Mouse (Mus musculus) CD4-positive naive resting alpha-beta T cell, adult 57 days (primary cell): ENCODE measurements around the gene Usp2. TPM values are rescaled to one million over a fixed set of nuclear protein-coding genes. Genes with fewer than 3 reads are reported as not detected.

Experiments
- total RNA-seq: library from RNA; stranded (reverse); gene quantifications from one replicate; pipeline ENCODE4 v1.2.4, GENCODE M21; 2023

The Usp2 gene
- total RNA-seq: 86.6 TPM

GRCm38 (mm10) chr9:44066785-44067225, at the start of gene Usp2:
Gene Usp2 (plus strand): TSS chr9:44067021.

GRCm38 (mm10) chr9:44042836-44043707, 23.7 kb upstream of the Usp2 start, which contains the start of gene Thy1:
Gene Thy1 (plus strand): TSS chr9:44043384.

GRCm38 (mm10) chr9:44101490-44101889, 34.7 kb downstream of the Usp2 start, which contains the start of gene Mfrp:
Gene Mfrp (plus strand): TSS chr9:44101729.

GRCm38 (mm10) chr9:44107110-44107509, 40.3 kb downstream of the Usp2 start, which contains the start of gene C1qtnf5:
Gene C1qtnf5 (plus strand): TSS chr9:44107245.

GRCm38 (mm10) chr9:44113105-44113789, 46.4 kb downstream of the Usp2 start, which contains the start of the genes Gm49380 and Rnf26:
Gene Gm49380 (minus strand): TSS chr9:44113500.
Gene Rnf26 (minus strand): TSS chr9:44113517.

GRCm38 (mm10) chr9:44134101-44134850, 67.5 kb downstream of the Usp2 start, which contains the start of gene Mcam:
Gene Mcam (plus strand): TSS chr9:44134469.

Other genes with a start within 250 kb of the Usp2 start
- 673 TPM for gene Thy1, start 23.6 kb upstream of the Usp2 start, total RNA-seq
- gene Mfrp, start 34.7 kb downstream of the Usp2 start, total RNA-seq: 1.9 TPM
- gene C1qtnf5, start 40.2 kb downstream of the Usp2 start, total RNA-seq: not detected
- gene Gm49380, start 46.5 kb downstream of the Usp2 start, total RNA-seq: 0.89 TPM
- gene Rnf26, start 46.5 kb downstream of the Usp2 start, total RNA-seq: 21.7 TPM
- gene Mcam, start 67.4 kb downstream of the Usp2 start, total RNA-seq: 3.5 TPM
- gene Cbl, start 167.0 kb downstream of the Usp2 start, total RNA-seq: 176 TPM
- not detected for gene Ccdc153, start 173.7 kb downstream of the Usp2 start, total RNA-seq
- gene Pdzd3, start 184.4 kb downstream of the Usp2 start, total RNA-seq: not detected
- gene Nlrx1, start 201.6 kb downstream of the Usp2 start, total RNA-seq: 5.8 TPM
- gene Abcg4, start 221.6 kb downstream of the Usp2 start, total RNA-seq: 0.53 TPM
- 44.8 TPM for gene Hinfp, start 238.7 kb downstream of the Usp2 start, total RNA-seq